Mouse (Mus musculus): ENCODE results near the gene Cntrob.

DNA sequence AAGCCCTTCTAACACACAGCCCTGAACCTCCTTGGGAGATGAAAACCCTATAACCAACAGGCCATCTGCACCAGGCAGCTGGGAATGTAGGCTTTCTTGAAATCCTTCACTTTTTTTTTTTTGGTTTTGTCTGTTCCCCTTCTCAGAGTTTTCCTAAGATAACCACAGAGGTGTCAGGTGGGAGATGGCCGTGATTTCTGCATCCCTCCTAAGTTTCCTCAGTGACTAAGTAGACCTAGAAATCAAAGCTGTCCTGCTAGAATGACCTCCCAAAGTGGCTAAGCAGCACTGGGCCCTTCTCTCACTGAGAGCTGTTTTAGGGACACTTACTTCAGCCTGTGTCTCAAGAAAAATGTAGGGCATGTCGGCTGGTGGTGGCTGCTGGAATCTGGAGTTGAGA is 25.8 kb downstream of the Cntrob start:
- no peak for TF ChIP-seq CTCF (IDR thresholded peaks at IDR 0.05; ENCODE audit: low read depth, low read length)
- TF ChIP-seq EP300 (IDR thresholded peaks at IDR 0.05; ENCODE audit: insufficient read depth, low read depth, low read length): no peak
